Comparison of ENCODE assay signal across 9 mouse cellular contexts in the genomic region with DNA sequence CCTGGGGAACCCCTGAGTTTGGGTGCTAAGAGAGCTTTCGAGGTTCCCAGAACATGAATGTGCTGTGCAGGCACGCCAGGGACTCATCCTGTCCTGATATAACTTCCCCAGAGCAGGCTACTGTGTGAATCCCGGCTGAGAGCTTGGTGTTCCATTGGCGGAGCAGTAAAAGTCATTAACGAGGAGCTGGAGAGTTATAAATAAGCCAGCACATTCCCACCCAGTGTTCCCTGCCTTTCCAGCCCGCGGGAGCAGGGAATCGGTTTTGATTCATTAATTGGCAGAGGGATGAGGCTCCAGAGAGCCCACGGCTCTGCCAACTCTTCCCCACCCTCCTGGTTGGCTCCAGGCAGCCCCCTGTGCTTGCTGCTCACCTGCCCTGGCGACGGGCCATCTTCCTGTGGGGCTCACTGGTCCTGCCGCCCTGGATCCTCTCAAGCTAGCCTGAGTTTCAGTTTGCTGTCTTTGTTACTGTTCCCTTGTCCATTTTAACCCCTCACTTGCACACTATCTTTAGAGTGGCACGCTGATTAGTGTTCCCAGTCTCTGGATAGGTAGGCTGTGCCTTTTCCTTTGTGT.
DNase-seq lines count a peak whose midpoint lies in the region; ATAC-seq and TF ChIP-seq lines count a peak whose summit lies in the region.
"Had no signal": no experiment of that assay in that cellular context is flagged by ENCODE, and none has a peak within 500 bp of the region (broad histone marks: within the 10 kb centered on the region; RNA-seq: fewer than 3 reads in every experiment).

No protein-coding gene starts in this region.

- no peak for TF ChIP-seq CTCF in lung, postnatal 0 days (IDR thresholded peaks at IDR 0.05)

- 41% methylated on average over 13 of the region's 13 CpGs for WGBS in heart, embryonic 16.5 days
- WGBS in hindbrain, embryonic 14.5 days, result 44% methylated on average over 13 of the region's 13 CpGs
- WGBS in lung, postnatal 0 days, result 39% methylated on average over 13 of the region's 13 CpGs

- H3K9ac ChIP-seq in heart, embryonic 16.5 days (ENCODE audit: low read length), result no peak overlapping the region
- H3K9ac ChIP-seq in hindbrain, embryonic 14.5 days, result no peak overlapping the region
- H3K9ac ChIP-seq in lung, postnatal 0 days (replicated peaks; ENCODE audit: low read depth), result no peak overlapping the region
- H3K9ac ChIP-seq: midbrain, embryonic 12.5 days had no signal

- no peaks in the 10 kb centered on the region for H3K9me3 ChIP-seq in heart, embryonic 16.5 days (replicated peaks; ENCODE audit: control insufficient read depth, low read length)
- no peaks in the 10 kb centered on the region for H3K9me3 ChIP-seq in hindbrain, embryonic 14.5 days (ENCODE audit: control insufficient read depth, low read length)
- no peaks in the 10 kb centered on the region for H3K9me3 ChIP-seq in lung, postnatal 0 days (ENCODE audit: low read length)
- H3K9me3 ChIP-seq: midbrain, embryonic 12.5 days had no signal

- H3K4me3 ChIP-seq in heart, embryonic 16.5 days (ENCODE audit: low read length), result peak overlapping the region; percentile 25
- no peak overlapping the region for H3K4me3 ChIP-seq in hindbrain, embryonic 14.5 days (replicated peaks; ENCODE audit: low read length)
- H3K4me3 ChIP-seq in lung, postnatal 0 days (ENCODE audit: low read depth, low read length), result no peak overlapping the region
- H3K4me3 ChIP-seq: midbrain, embryonic 12.5 days had no signal

- ATAC-seq in heart, embryonic 16.5 days (replicated peaks; ENCODE audit: extremely low read depth, insufficient read depth, low FRiP score), result no peak
- ATAC-seq in hindbrain, embryonic 14.5 days (ENCODE audit: low FRiP score), result peak; percentile 38; the same call in 1 of the 2 replicates
- ATAC-seq in lung, postnatal 0 days, result no peak

- peak overlapping the region; percentile 33 for H3K4me2 ChIP-seq in heart, embryonic 16.5 days (ENCODE audit: low read depth, low read length)
- H3K4me2 ChIP-seq in hindbrain, embryonic 14.5 days (replicated peaks), result 0 out of 2 replicates have a peak overlapping the region, but pooled peaks have one; percentile 21
- H3K4me2 ChIP-seq in lung, postnatal 0 days (replicated peaks; ENCODE audit: low read depth, low read length), result no peak overlapping the region
- H3K4me2 ChIP-seq: midbrain, embryonic 12.5 days had no signal

- H3K27ac ChIP-seq in heart, embryonic 16.5 days (ENCODE audit: low read length), result no peak overlapping the region
- no peak overlapping the region for H3K27ac ChIP-seq in hindbrain, embryonic 14.5 days
- H3K27ac ChIP-seq in lung, postnatal 0 days (ENCODE audit: low read length), result no peak overlapping the region
- H3K27ac ChIP-seq: midbrain, embryonic 12.5 days had no signal

- H3K27me3 ChIP-seq in heart, embryonic 16.5 days (ENCODE audit: control insufficient read depth, insufficient read depth, low read length), result peaks cover 4% of the 10 kb centered on the region; the same call in 1 of the 2 replicates
- no peaks in the 10 kb centered on the region for H3K27me3 ChIP-seq in hindbrain, embryonic 14.5 days (ENCODE audit: control insufficient read depth, insufficient read depth, low read length)
- H3K27me3 ChIP-seq in lung, postnatal 0 days (replicated peaks; ENCODE audit: insufficient read depth, low read length), result no peaks in the 10 kb centered on the region
- H3K27me3 ChIP-seq: midbrain, embryonic 12.5 days had no signal

- H3K36me3 ChIP-seq in heart, embryonic 16.5 days (ENCODE audit: control insufficient read depth, insufficient read depth), result no peaks in the 10 kb centered on the region
- H3K36me3 ChIP-seq in hindbrain, embryonic 14.5 days (replicated peaks; ENCODE audit: control insufficient read depth, insufficient read depth), result no peaks in the 10 kb centered on the region
- H3K36me3 ChIP-seq in lung, postnatal 0 days (ENCODE audit: insufficient read depth, low read length), result no peaks in the 10 kb centered on the region
- H3K36me3 ChIP-seq: midbrain, embryonic 12.5 days had no signal

- DNase-seq in heart, adult 9 months (ENCODE audit: low spot score in 2 of 2), result no peak
- DNase-seq in Muller cell, postnatal 12 days (ENCODE audit: inconsistent ontology term), result peak; percentile 7
- peak; percentile 33 for DNase-seq in hindbrain, embryonic 14.5 days (ENCODE audit: low spot score)
- DNase-seq in layer of hippocampus, postnatal 36 days, result peak; percentile 40 to 57
- no peak for DNase-seq in lung, postnatal 0 days (ENCODE audit: low spot score)
- no peak for DNase-seq in ovary, postnatal 10 days (ENCODE audit: low spot score)
- no peak for DNase-seq in frontal cortex, postnatal 14 days (ENCODE audit: low spot score in 2 of 2)

- H3K4me1 ChIP-seq in heart, embryonic 16.5 days (ENCODE audit: control insufficient read depth, insufficient read depth, low read length), result no peaks in the 10 kb centered on the region
- H3K4me1 ChIP-seq in hindbrain, embryonic 14.5 days (replicated peaks; ENCODE audit: control insufficient read depth, insufficient read depth, low read length), result peaks cover 26% of the 10 kb centered on the region
- H3K4me1 ChIP-seq in lung, postnatal 0 days (ENCODE audit: insufficient read depth, low read depth, low read length), result no peaks in the 10 kb centered on the region

- no peak for TF ChIP-seq EP300 in lung, postnatal 0 days (IDR thresholded peaks at IDR 0.05)

Comparison
In these comparisons a context has a peak if more than half of its experiments do, and no peak if none do; other contexts are left out.
1. DNase-seq: peak in Muller cell, postnatal 12 days (single experiment), hindbrain, embryonic 14.5 days (single experiment) and layer of hippocampus, postnatal 36 days (2 of 2); none in heart, adult 9 months (0 of 2), lung, postnatal 0 days (single experiment), ovary, postnatal 10 days (single experiment) and frontal cortex, postnatal 14 days (0 of 2).